Mouse (Mus musculus): ENCODE measurements around the gene Ints1. TPM values are rescaled to one million over a fixed set of nuclear protein-coding genes. Genes with fewer than 3 reads are reported as not detected.
A peak's percentile ranks its signal among the peaks of the same experiment; 100 is the strongest.

Ints1 gene
- polyA plus RNA-seq, 1 experiment from 2014 or later: 7.9 TPM

DNA sequence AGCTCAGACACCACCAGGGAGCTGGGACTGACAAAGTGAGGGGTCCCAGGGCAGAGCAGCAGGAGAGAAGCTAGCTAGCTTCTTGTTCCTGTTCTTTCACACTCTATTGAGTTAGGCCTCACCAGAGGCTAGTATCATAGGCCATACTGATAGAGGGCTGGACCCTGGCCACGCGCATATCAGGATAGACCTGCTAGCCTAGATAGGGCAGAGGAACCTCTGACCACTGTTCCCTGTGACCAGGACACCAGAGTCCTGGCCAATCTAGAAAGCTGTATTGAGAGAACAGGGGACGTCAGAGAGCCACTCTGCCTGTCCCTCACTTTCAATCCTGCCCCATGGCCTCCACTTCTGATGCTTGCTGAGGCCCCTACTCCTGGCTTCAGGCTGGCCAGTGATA, 42.6 kb upstream of the Ints1 start:
- no peak overlapping the region for H3K4me3 ChIP-seq (ENCODE audit: low read depth, low read length)
- H3K9ac ChIP-seq (ENCODE audit: low read length): no peak overlapping the region
- H3K27ac ChIP-seq (replicated peaks): peak overlapping the region; percentile 35; the same call in 1 of the 2 replicates

DNA sequence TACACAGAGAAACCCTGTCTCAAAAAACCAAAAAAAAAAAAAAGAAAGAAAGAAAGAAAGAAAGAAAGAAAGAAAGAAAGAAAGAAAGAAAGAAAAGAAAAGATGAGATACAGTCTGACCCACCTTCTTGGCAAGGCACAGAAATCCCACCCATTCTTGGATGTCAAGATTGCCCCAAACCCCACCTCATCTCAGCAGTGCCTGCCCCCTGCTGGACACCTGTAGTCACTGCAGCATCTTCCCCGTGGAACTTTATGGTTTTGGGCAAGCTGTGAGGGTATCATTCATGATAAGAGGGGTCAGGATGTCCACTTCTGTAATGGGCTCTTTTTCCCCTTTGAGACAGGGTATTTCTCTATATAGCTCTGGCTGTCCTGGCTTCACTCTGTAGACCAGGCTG, 41.8 kb upstream of the Ints1 start:
- peak; percentile 29 for DNase-seq (ENCODE audit: low spot score)
- no peaks in the 10 kb centered on the region for H3K9me3 ChIP-seq (ENCODE audit: control insufficient read depth, low read length)
- no peak overlapping the region for H3K9ac ChIP-seq (ENCODE audit: low read length)
- no peaks in the 10 kb centered on the region for H3K4me1 ChIP-seq (replicated peaks; ENCODE audit: control insufficient read depth, insufficient read depth)
- TF ChIP-seq CTCF (IDR thresholded peaks at IDR 0.05; ENCODE audit: low read depth) (peak; percentile 80), EP300 (optimal IDR thresholded peaks at IDR 0.05) (no peak)
- H3K4me3 ChIP-seq (ENCODE audit: low read depth, low read length): no peak overlapping the region
- no peak for ATAC-seq (ENCODE audit: low FRiP score, low TSS enrichment)
- no peak overlapping the region for H3K4me2 ChIP-seq (replicated peaks; ENCODE audit: low read depth)
- WGBS: 9% methylated on average over 1 of the region's 1 CpGs
- no peaks in the 10 kb centered on the region for H3K27me3 ChIP-seq (ENCODE audit: control insufficient read depth, insufficient read depth, low read length)
- H3K27ac ChIP-seq (replicated peaks): no peak overlapping the region
- H3K36me3 ChIP-seq (ENCODE audit: control insufficient read depth, insufficient read depth, low read length): 0 out of 2 replicates have a peak, but pooled peaks cover under 1% of the 10 kb centered on the region

More for the DNA sequence above, 42.6 kb upstream of the Ints1 start:
- DNase-seq (ENCODE audit: low spot score): no peak
- Histone ChIP-seq H3K4me2 (replicated peaks; ENCODE audit: low read depth) (0 out of 2 replicates have a peak overlapping the region, but pooled peaks have one; percentile 32), H3K4me1 (replicated peaks; ENCODE audit: control insufficient read depth, insufficient read depth) (no peaks in the 10 kb centered on the region), H3K27me3 (ENCODE audit: control insufficient read depth, insufficient read depth, low read length) (no peaks in the 10 kb centered on the region), H3K9me3 (ENCODE audit: control insufficient read depth, low read length) (no peaks in the 10 kb centered on the region), H3K36me3 (ENCODE audit: control insufficient read depth, insufficient read depth, low read length) (peaks cover 7% of the 10 kb centered on the region; the same call in 1 of the 2 replicates)
- TF ChIP-seq EP300 (optimal IDR thresholded peaks at IDR 0.05) (no peak), CTCF (IDR thresholded peaks at IDR 0.05; ENCODE audit: low read depth) (no peak)
- WGBS: 74% methylated on average over 3 of the region's 3 CpGs
- ATAC-seq (ENCODE audit: low FRiP score, low TSS enrichment): no peak

DNA sequence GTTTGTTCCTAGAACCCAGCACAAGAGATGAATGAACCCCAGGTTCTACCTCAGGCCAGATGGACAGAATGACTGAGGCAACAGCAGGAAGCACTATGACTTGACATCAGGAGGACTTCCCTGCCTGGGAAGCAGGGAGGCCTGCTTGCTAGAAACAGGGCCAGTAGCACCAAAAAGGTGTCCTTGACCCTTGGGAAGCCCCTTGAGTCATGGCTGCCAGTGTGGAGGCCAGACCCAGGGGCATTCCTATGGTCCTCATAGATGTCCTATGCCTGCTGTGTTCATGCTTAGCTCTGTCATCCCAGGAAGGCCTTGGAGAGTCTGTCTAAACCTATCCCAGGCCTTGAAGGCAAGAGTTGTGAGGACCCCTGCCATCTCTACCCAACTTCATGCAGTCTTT, 41.0 kb upstream of the Ints1 start:
- Histone ChIP-seq H3K27me3 (ENCODE audit: control insufficient read depth, insufficient read depth, low read length) (no peaks in the 10 kb centered on the region), H3K36me3 (ENCODE audit: control insufficient read depth, insufficient read depth, low read length) (no peaks in the 10 kb centered on the region), H3K27ac (replicated peaks) (no peak overlapping the region), H3K4me3 (ENCODE audit: low read depth, low read length) (no peak overlapping the region), H3K9ac (ENCODE audit: low read length) (no peak overlapping the region), H3K4me2 (replicated peaks; ENCODE audit: low read depth) (no peak overlapping the region), H3K9me3 (ENCODE audit: control insufficient read depth, low read length) (no peaks in the 10 kb centered on the region), H3K4me1 (replicated peaks; ENCODE audit: control insufficient read depth, insufficient read depth) (no peaks in the 10 kb centered on the region)
- no peak for DNase-seq (ENCODE audit: low spot score)
- no peak for ATAC-seq (ENCODE audit: low FRiP score, low TSS enrichment)
- TF ChIP-seq EP300 (optimal IDR thresholded peaks at IDR 0.05): no peak
- no peak for TF ChIP-seq CTCF (IDR thresholded peaks at IDR 0.05; ENCODE audit: low read depth)

DNA sequence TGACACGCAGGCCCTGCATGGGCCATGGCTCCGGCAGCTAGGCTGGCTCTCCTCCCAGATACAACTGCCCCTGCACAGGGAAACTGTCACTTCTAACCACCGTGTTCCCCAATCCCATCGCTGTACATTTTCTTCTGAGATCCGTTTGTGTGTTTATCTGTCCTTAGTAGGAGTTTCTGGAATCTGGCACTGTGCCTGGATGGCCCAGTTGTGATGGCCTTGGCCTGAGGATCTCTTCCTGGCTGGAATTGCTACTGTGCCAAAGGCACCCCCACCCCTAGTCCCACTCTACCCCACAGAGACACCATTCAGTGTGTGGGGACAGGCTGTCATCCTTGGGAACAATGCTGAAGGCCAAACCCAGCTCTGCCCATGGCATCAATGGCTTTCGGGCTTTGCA, 40.5 kb upstream of the Ints1 start:
- ATAC-seq (ENCODE audit: low FRiP score, low TSS enrichment): no peak
- H3K27me3 ChIP-seq (ENCODE audit: control insufficient read depth, insufficient read depth, low read length): no peaks in the 10 kb centered on the region
- no peaks in the 10 kb centered on the region for H3K9me3 ChIP-seq (ENCODE audit: control insufficient read depth, low read length)
- H3K36me3 ChIP-seq (ENCODE audit: control insufficient read depth, insufficient read depth, low read length): no peaks in the 10 kb centered on the region
- H3K4me2 ChIP-seq (replicated peaks; ENCODE audit: low read depth): no peak overlapping the region
- no peak for DNase-seq (ENCODE audit: low spot score)
- 45% methylated on average over 6 of the region's 6 CpGs for WGBS
- TF ChIP-seq CTCF (IDR thresholded peaks at IDR 0.05; ENCODE audit: low read depth) (no peak), EP300 (optimal IDR thresholded peaks at IDR 0.05) (no peak)
- H3K9ac ChIP-seq (ENCODE audit: low read length): no peak overlapping the region
- no peaks in the 10 kb centered on the region for H3K4me1 ChIP-seq (replicated peaks; ENCODE audit: control insufficient read depth, insufficient read depth)
- H3K27ac ChIP-seq (replicated peaks): 0 out of 2 replicates have a peak overlapping the region, but pooled peaks have one; percentile 30
- no peak overlapping the region for H3K4me3 ChIP-seq (ENCODE audit: low read depth, low read length)

DNA sequence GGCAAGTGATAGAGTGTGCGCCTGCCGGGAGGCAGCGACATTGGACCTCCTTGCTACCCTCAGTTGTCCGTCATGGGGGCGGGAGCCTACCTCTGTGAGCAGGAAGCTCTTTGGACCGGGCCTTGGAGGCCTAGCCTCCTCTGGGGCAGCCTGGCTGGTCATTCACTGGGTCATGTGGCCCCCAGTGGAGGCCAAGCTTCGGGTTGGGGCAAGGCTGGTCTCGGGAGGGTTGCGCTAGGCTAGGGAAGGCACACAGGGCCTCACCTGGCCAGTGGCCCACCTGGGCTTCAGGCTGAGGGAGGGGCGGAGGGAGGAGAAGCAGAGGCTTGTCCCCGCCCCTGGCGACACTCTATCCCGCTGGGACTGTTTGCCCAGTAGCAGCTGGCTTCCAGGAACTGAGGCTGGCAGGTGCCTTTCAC, 38.5 kb upstream of the Ints1 start:
- peak overlapping the region; percentile 32 for H3K4me3 ChIP-seq (ENCODE audit: low read depth, low read length)
- ATAC-seq (ENCODE audit: low FRiP score, low TSS enrichment) (peak; percentile 83), DNase-seq (ENCODE audit: low spot score) (peak; percentile 95)
- H3K27me3 ChIP-seq (ENCODE audit: control insufficient read depth, insufficient read depth, low read length): no peaks in the 10 kb centered on the region
- H3K4me2 ChIP-seq (replicated peaks; ENCODE audit: low read depth): peak overlapping the region; percentile 47
- peak overlapping the region; percentile 79 for H3K27ac ChIP-seq (replicated peaks)
- no peaks in the 10 kb centered on the region for H3K4me1 ChIP-seq (replicated peaks; ENCODE audit: control insufficient read depth, insufficient read depth)
- WGBS: 8% methylated on average over 13 of the region's 13 CpGs
- TF ChIP-seq CTCF (IDR thresholded peaks at IDR 0.05; ENCODE audit: low read depth): no peak; the same call in 1 of the 2 replicates
- TF ChIP-seq EP300 (optimal IDR thresholded peaks at IDR 0.05): no peak
- H3K9ac ChIP-seq (ENCODE audit: low read length): peak overlapping the region; percentile 66
- no peaks in the 10 kb centered on the region for H3K9me3 ChIP-seq (ENCODE audit: control insufficient read depth, low read length)
- H3K36me3 ChIP-seq (ENCODE audit: control insufficient read depth, insufficient read depth, low read length): no peaks in the 10 kb centered on the region

DNA sequence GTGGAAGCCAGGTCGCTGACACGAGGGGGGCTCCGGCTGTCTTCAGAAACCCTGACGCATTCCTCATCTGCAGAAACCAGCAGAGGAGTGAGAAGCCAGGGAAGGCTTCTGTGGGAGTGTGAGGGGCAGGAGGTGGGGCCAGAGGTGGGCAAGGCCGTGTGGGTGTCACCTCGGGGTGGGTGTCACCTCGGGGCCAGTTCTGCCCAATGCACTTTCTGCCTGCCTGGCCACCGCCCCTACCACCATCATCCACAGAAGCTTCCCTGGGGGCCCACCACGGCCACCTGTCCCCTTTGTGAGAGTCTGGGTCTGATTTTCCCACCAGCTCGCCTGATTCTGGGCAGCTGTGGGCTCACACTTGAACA, 37.6 kb upstream of the Ints1 start:
- Histone ChIP-seq H3K4me1 (replicated peaks; ENCODE audit: control insufficient read depth, insufficient read depth) (no peaks in the 10 kb centered on the region), H3K9ac (ENCODE audit: low read length) (peak overlapping the region; percentile 66), H3K27me3 (ENCODE audit: control insufficient read depth, insufficient read depth, low read length) (no peaks in the 10 kb centered on the region), H3K4me2 (replicated peaks; ENCODE audit: low read depth) (peak overlapping the region; percentile 47), H3K9me3 (ENCODE audit: control insufficient read depth, low read length) (no peaks in the 10 kb centered on the region), H3K36me3 (ENCODE audit: control insufficient read depth, insufficient read depth, low read length) (no peaks in the 10 kb centered on the region), H3K4me3 (ENCODE audit: low read depth, low read length) (peak overlapping the region; percentile 32), H3K27ac (replicated peaks) (peak overlapping the region; percentile 79)
- 22% methylated on average over 10 of the region's 10 CpGs for WGBS
- ATAC-seq (ENCODE audit: low FRiP score, low TSS enrichment): peak; percentile 28; the same call in 1 of the 2 replicates
- peak; percentile 74 for DNase-seq (ENCODE audit: low spot score)
- no peak for TF ChIP-seq CTCF (IDR thresholded peaks at IDR 0.05; ENCODE audit: low read depth)
- TF ChIP-seq EP300 (optimal IDR thresholded peaks at IDR 0.05): no peak

Measured in stomach, postnatal 0 days (tissue).